In genomic region chr10:111139170-111139569, GRCm38 (mm10) we compare ENCODE assay signal across 11 mouse cellular contexts.
"Had no signal": no experiment of that assay in that cellular context is flagged by ENCODE, and none has a peak within 500 bp of the region (broad histone marks: within the 10 kb centered on the region; RNA-seq: fewer than 3 reads in every experiment).

No protein-coding gene starts in this region.

- H3K4me3 ChIP-seq: limb, embryonic 15.5 days; midbrain, embryonic 12.5 days; neural tube, embryonic 13.5 days; stomach, embryonic 15.5 days had no signal

- H3K27me3 ChIP-seq: limb, embryonic 15.5 days; midbrain, embryonic 12.5 days; neural tube, embryonic 13.5 days; stomach, embryonic 15.5 days had no signal

- H3K27ac ChIP-seq: limb, embryonic 15.5 days; liver, embryonic 14.5 days; midbrain, embryonic 12.5 days; neural tube, embryonic 13.5 days; stomach, embryonic 15.5 days had no signal

- H3K4me2 ChIP-seq: limb, embryonic 15.5 days; midbrain, embryonic 12.5 days; neural tube, embryonic 13.5 days; stomach, embryonic 15.5 days had no signal

- H3K9ac ChIP-seq: limb, embryonic 15.5 days; liver, embryonic 14.5 days; midbrain, embryonic 12.5 days; neural tube, embryonic 13.5 days; stomach, embryonic 15.5 days had no signal

- H3K4me1 ChIP-seq: limb, embryonic 15.5 days; midbrain, embryonic 12.5 days; neural tube, embryonic 13.5 days; stomach, embryonic 15.5 days had no signal

- H3K36me3 ChIP-seq: limb, embryonic 15.5 days; midbrain, embryonic 12.5 days; neural tube, embryonic 13.5 days; stomach, embryonic 15.5 days had no signal

- ATAC-seq: midbrain, embryonic 16.5 days had no signal

- H3K9me3 ChIP-seq: limb, embryonic 15.5 days; midbrain, embryonic 12.5 days; neural tube, embryonic 13.5 days; stomach, embryonic 15.5 days had no signal

- DNase-seq: layer of hippocampus, postnatal 36 days; lung, adult 18-20 months; right cerebral cortex, postnatal 14 days; thymus, adult 2 months; thymus, postnatal 36 days had no signal
